Mouse (Mus musculus) CD4-positive, CD25-positive, alpha-beta regulatory T cell, adult 9 weeks (primary cell): ENCODE measurements around the gene Mat2b. TPM values are rescaled to one million over a fixed set of nuclear protein-coding genes. Genes with fewer than 3 reads are reported as not detected.

Source experiments
- polyA plus RNA-seq: library from polyadenylated mRNA; unstranded; fragments of 100-300 nt; shearing (Covaris generic); gene quantifications from one replicate; pipeline ENCODE4 v1.2.1, GENCODE M21; 2017

The Mat2b gene
- 248 TPM for polyA plus RNA-seq

GRCm38 (mm10) chr11:40695103-40695502 lies at the start of gene Mat2b:
Gene Mat2b (minus strand): TSS chr11:40695203.

DNA sequence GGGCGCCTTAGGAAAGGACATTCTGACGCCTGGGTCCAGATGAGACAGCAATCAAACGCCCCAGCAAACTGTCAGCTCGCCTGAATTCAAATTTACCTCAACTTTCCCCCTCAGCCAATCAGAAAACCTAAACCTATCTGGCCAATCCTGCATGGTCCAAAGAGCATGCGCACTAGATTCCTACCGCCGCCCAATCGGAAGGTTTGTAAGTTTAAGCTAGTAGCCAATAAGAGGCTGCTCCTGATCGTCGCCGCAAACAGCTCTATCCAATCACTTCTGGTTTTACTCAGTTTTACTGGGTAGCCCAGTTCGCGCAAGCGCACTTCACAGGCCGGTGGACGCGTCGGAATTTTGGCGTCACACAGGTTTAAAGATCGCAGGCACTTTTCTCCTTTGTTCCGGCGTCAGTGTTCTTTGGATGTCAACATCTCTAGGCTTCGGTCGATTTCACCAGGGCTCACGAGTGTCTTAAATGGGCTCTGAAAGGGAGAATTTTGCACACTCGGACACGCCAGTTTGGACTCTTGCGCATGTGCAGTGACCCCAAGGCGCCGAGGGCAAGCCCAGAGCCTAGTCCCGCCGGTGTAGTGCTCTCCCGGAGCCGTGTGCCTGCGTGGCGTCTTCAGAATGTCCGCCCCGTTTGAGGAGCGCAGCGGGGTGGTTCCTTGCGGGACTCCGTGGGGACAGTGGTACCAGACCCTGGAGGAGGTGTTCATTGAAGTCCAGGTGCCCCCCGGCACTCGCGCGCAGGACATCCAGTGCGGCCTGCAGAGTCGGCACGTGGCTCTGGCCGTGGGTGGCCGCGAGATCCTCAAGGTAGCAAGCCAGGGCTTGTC lies 38.6 kb upstream of the Mat2b start, which contains the start of the genes Hmmr and Nudcd2:
Hmmr (minus strand) TSS at position 84 of the 836 bp plus-strand sequence.
Nudcd2 (plus strand) TSS at position 329 of the 836 bp plus-strand sequence.

Other genes with a start within 250 kb of the Mat2b start
- 2.1 TPM for gene Hmmr, start 38.2 kb upstream of the Mat2b start, polyA plus RNA-seq
- gene Nudcd2, start 38.5 kb upstream of the Mat2b start, polyA plus RNA-seq: 68.5 TPM
- gene Ccng1, start 60.1 kb upstream of the Mat2b start, polyA plus RNA-seq: 172 TPM